Mouse (Mus musculus) cerebellum, adult 2 months (tissue): Measurements from ENCODE around the gene Tbc1d10b.

ENCODE experiments used
- CTCF ChIP-seq: fragments of 200-500 bp; IDR thresholded peaks from 2 replicates; pipeline ENCODE4 v1.5.1; 2011; ENCODE audit warnings: low read depth, mild to moderate bottlenecking, control low read depth, low read length, moderate library complexity, borderline replicate concordance; ENCODE audit not compliant: insufficient read depth
- POLR2A ChIP-seq: fragments of 200-500 bp; IDR thresholded peaks from 2 replicates; pipeline ENCODE4 v1.6.1; 2011; ENCODE audit warnings: low read length, control low read depth, borderline replicate concordance; ENCODE audit not compliant: insufficient read depth

GRCm38 (mm10) chr7:127166501-127166900, 41.8 kb downstream of the Tbc1d10b start:
- TF ChIP-seq POLR2A (no peak), CTCF (no peak)
